Mouse (Mus musculus) liver, postnatal 0 days (tissue): ENCODE measurements around the gene Cdyl2. TPM values are rescaled to one million over a fixed set of nuclear protein-coding genes. Genes with fewer than 3 reads are reported as not detected.

Source experiments
- ATAC-seq: fragments of 200-750 bp; cut with Nextera tagmentation; 2 replicates; pipeline ENCODE4 v1.8.0; 2017; ENCODE audit warnings: mild to moderate bottlenecking, moderate library complexity
- DNase-seq: peaks from one replicate; pipeline ENCODE4 v3.0.0-alpha.2; 2016
- H3K27ac ChIP-seq: fragments of 300-500 bp; sonication (generic); 2 replicates; pipeline ENCODE4 v1.5.1; 2014; ENCODE audit warnings: antibody characterized with exemption, moderate library complexity, mild to moderate bottlenecking, low read depth
- H3K27me3 ChIP-seq: fragments of 300-500 bp; sonication (generic); 2 replicates; pipeline ENCODE4 v1.6.1; 2014; ENCODE audit warnings: low read length, control low read depth, mixed read lengths; ENCODE audit not compliant: insufficient read depth
- H3K36me3 ChIP-seq: fragments of 300-500 bp; sonication (generic); replicated peaks from 2 replicates; pipeline ENCODE4 v1.6.1; 2014; ENCODE audit warnings: mild to moderate bottlenecking, control low read depth, low read length, moderate library complexity, mixed read lengths; ENCODE audit not compliant: insufficient read depth
- H3K4me1 ChIP-seq: fragments of 300-500 bp; sonication (generic); 2 replicates; pipeline ENCODE4 v1.6.1; 2014; ENCODE audit warnings: antibody characterized with exemption, mild to moderate bottlenecking, control low read depth; ENCODE audit not compliant: insufficient read depth
- H3K4me2 ChIP-seq: fragments of 300-500 bp; sonication (generic); 2 replicates; pipeline ENCODE4 v1.6.1; 2014; ENCODE audit warnings: low read depth, mild to moderate bottlenecking, low read length, moderate library complexity, mixed read lengths
- H3K4me3 ChIP-seq: fragments of 300-500 bp; sonication (generic); 2 replicates; pipeline ENCODE4 v1.5.1; 2014; ENCODE audit warnings: low read depth, low read length
- H3K9ac ChIP-seq: fragments of 300-500 bp; sonication (generic); replicated peaks from 2 replicates; pipeline ENCODE4 v1.6.1; 2014; ENCODE audit warnings: mild to moderate bottlenecking, moderate library complexity
- H3K9me3 ChIP-seq: fragments of 300-500 bp; sonication (generic); 2 replicates; pipeline ENCODE4 v1.6.1; 2016; ENCODE audit warnings: mild to moderate bottlenecking, control low read depth, low read length, mixed read lengths
- CTCF ChIP-seq: sonication (generic); IDR thresholded peaks from 2 replicates; pipeline ENCODE4 v1.5.1; 2016; ENCODE audit warnings: antibody characterized with exemption, low read depth
- EP300 ChIP-seq: IDR thresholded peaks from 2 replicates; pipeline ENCODE4 v1.6.1; 2016; ENCODE audit warnings: antibody characterized with exemption, low read depth, mild to moderate bottlenecking
- WGBS: fragments of 180-500 bp; shearing (Covaris S2); extraction: QIAGEN DNeasy Blood & Tissue Kit; methylation state at CpG from one replicate; pipeline ENCODE4 v1.1.7; 2014; ENCODE audit not compliant: insufficient replicate concordance; 5-methylcytosine and 5-hydroxymethylcytosine counted together
- polyA plus RNA-seq: library from polyadenylated mRNA; unstranded; fragments of >200 nt; fragmentation: Nextera tagmentation; extraction: Ambion mirVana; gene quantifications from 2 replicates; pipeline ENCODE4 v1.2.1, GENCODE M21; 2015

Cdyl2 gene
- polyA plus RNA-seq, 1 experiment from 2014 or later = 2.3 TPM

GRCm38 (mm10) chr8:116666781-116667325 lies 65.9 kb downstream of the Cdyl2 start:
- no peaks in the 10 kb centered on the region for H3K4me1 ChIP-seq
- H3K4me3 ChIP-seq = no peak overlapping the region
- WGBS = 81% methylated on average over 11 of the region's 11 CpGs
- no peaks in the 10 kb centered on the region for H3K36me3 ChIP-seq
- H3K4me2 ChIP-seq = no peak overlapping the region
- no peak overlapping the region for H3K27ac ChIP-seq
- H3K9ac ChIP-seq = no peak overlapping the region
- DNase-seq (no peak), ATAC-seq (no peak)
- H3K27me3 ChIP-seq = no peaks in the 10 kb centered on the region
- TF ChIP-seq EP300 = no peak
- TF ChIP-seq CTCF = no peak
- H3K9me3 ChIP-seq = peaks cover 4% of the 10 kb centered on the region; the same call in 1 of the 2 replicates

GRCm38 (mm10) chr8:116661521-116661920 lies 71.3 kb downstream of the Cdyl2 start:
- no peak for TF ChIP-seq CTCF
- TF ChIP-seq EP300 = no peak
- DNase-seq = no peak
- WGBS = 74% methylated on average over 1 of the region's 1 CpGs
- Histone ChIP-seq H3K4me1 (no peaks in the 10 kb centered on the region), H3K36me3 (no peaks in the 10 kb centered on the region), H3K9ac (no peak overlapping the region), H3K4me2 (no peak overlapping the region), H3K9me3 (no peaks in the 10 kb centered on the region), H3K27ac (no peak overlapping the region), H3K4me3 (no peak overlapping the region), H3K27me3 (no peaks in the 10 kb centered on the region)
- no peak for ATAC-seq

- Histone ChIP-seq H3K9me3 (no peaks in the 10 kb centered on the region), H3K27me3 (no peaks in the 10 kb centered on the region), H3K9ac (no peak overlapping the region), H3K4me1 (0 out of 2 replicates have a peak, but pooled peaks cover 2% of the 10 kb centered on the region), H3K4me2 (no peak overlapping the region), H3K36me3 (no peaks in the 10 kb centered on the region), H3K27ac (no peak overlapping the region), H3K4me3 (no peak overlapping the region)
- no peak for TF ChIP-seq CTCF
- ATAC-seq (no peak), DNase-seq (no peak)
- WGBS = 78% methylated on average over 3 of the region's 3 CpGs
These were observed 76.0 kb downstream of the Cdyl2 start for GRCm38 (mm10) chr8:116656811-116657210.

- Histone ChIP-seq H3K9ac (no peak overlapping the region), H3K27me3 (no peaks in the 10 kb centered on the region), H3K27ac (no peak overlapping the region), H3K4me2 (no peak overlapping the region), H3K4me1 (0 out of 2 replicates have a peak, but pooled peaks cover 2% of the 10 kb centered on the region), H3K36me3 (no peaks in the 10 kb centered on the region), H3K4me3 (no peak overlapping the region), H3K9me3 (no peaks in the 10 kb centered on the region)
- ATAC-seq = no peak
- 78% methylated on average over 3 of the region's 3 CpGs for WGBS
- DNase-seq = no peak
- TF ChIP-seq EP300 = no peak
These were observed 77.9 kb downstream of the Cdyl2 start for GRCm38 (mm10) chr8:116654881-116655280.

GRCm38 (mm10) chr8:116652949-116653348 lies 79.8 kb downstream of the Cdyl2 start:
- no peaks in the 10 kb centered on the region for H3K36me3 ChIP-seq
- no peak for TF ChIP-seq EP300
- no peak for TF ChIP-seq CTCF
- 70% methylated on average over 4 of the region's 4 CpGs for WGBS
- 0 out of 2 replicates have a peak, but pooled peaks cover 2% of the 10 kb centered on the region for H3K4me1 ChIP-seq
- H3K27me3 ChIP-seq = no peaks in the 10 kb centered on the region
- H3K9ac ChIP-seq = no peak overlapping the region
- no peaks in the 10 kb centered on the region for H3K9me3 ChIP-seq
- DNase-seq (no peak), ATAC-seq (peak; percentile 66)
- no peak overlapping the region for H3K4me3 ChIP-seq
- H3K27ac ChIP-seq = no peak overlapping the region
- no peak overlapping the region for H3K4me2 ChIP-seq

GRCm38 (mm10) chr8:116649975-116650725 lies 82.6 kb downstream of the Cdyl2 start:
- no peak for DNase-seq
- no peaks in the 10 kb centered on the region for H3K27me3 ChIP-seq
- H3K4me1 ChIP-seq = 0 out of 2 replicates have a peak, but pooled peaks cover 2% of the 10 kb centered on the region
- H3K27ac ChIP-seq = no peak overlapping the region
- no peaks in the 10 kb centered on the region for H3K36me3 ChIP-seq
- TF ChIP-seq CTCF = no peak
- no peak for TF ChIP-seq EP300
- no peak overlapping the region for H3K4me3 ChIP-seq
- ATAC-seq = no peak
- no peaks in the 10 kb centered on the region for H3K9me3 ChIP-seq
- no peak overlapping the region for H3K4me2 ChIP-seq
- no peak overlapping the region for H3K9ac ChIP-seq
- 77% methylated on average over 16 of the region's 16 CpGs for WGBS
